Mouse (Mus musculus) hindbrain, embryonic 16.5 days (tissue): ENCODE data around the gene Clpp. TPM values are rescaled to one million over a fixed set of nuclear protein-coding genes. Genes with fewer than 3 reads are reported as not detected.
A peak's percentile ranks its signal among the peaks of the same experiment; 100 is the strongest.

Experiments used
- ATAC-seq: fragments of 200-750 bp; cut with Nextera tagmentation; 2 replicates; pipeline ENCODE4 v1.8.0; 2017; ENCODE audit warnings: moderate TSS enrichment, moderate library complexity
- H3K27ac ChIP-seq: fragments of 300-500 bp; sonication (generic); 2 replicates; pipeline ENCODE4 v1.5.1; 2014; ENCODE audit warnings: low read depth, mild to moderate bottlenecking, control low read depth, low read length, moderate library complexity
- H3K27me3 ChIP-seq: fragments of 300-500 bp; sonication (generic); replicated peaks from 2 replicates; pipeline ENCODE4 v1.6.1; 2014; ENCODE audit warnings: low read length; ENCODE audit not compliant: control insufficient read depth, insufficient read depth
- H3K36me3 ChIP-seq: fragments of 300-500 bp; sonication (generic); 2 replicates; pipeline ENCODE4 v1.6.1; 2014; ENCODE audit warnings: mild to moderate bottlenecking, low read length, moderate library complexity, mixed read lengths; ENCODE audit not compliant: control insufficient read depth, insufficient read depth
- H3K4me1 ChIP-seq: fragments of 300-500 bp; sonication (generic); 2 replicates; pipeline ENCODE4 v1.6.1; 2014; ENCODE audit warnings: low read depth, low read length; ENCODE audit not compliant: control insufficient read depth, insufficient read depth
- H3K4me2 ChIP-seq: fragments of 300-500 bp; sonication (generic); 2 replicates; pipeline ENCODE4 v1.6.1; 2014; ENCODE audit warnings: mild to moderate bottlenecking, low read length, control low read depth, moderate library complexity
- H3K4me3 ChIP-seq: fragments of 300-500 bp; sonication (generic); 2 replicates; pipeline ENCODE4 v1.5.1; 2014; ENCODE audit warnings: mild to moderate bottlenecking, low read length, control low read depth, moderate library complexity
- H3K9ac ChIP-seq: fragments of 300-500 bp; sonication (generic); 2 replicates; pipeline ENCODE4 v1.6.1; 2014; ENCODE audit warnings: low read depth, mild to moderate bottlenecking, control low read depth, low read length, moderate library complexity
- H3K9me3 ChIP-seq: fragments of 300-500 bp; sonication (generic); 2 replicates; pipeline ENCODE4 v1.6.1; 2014; ENCODE audit warnings: mild to moderate bottlenecking, low read length, moderate library complexity; ENCODE audit not compliant: control insufficient read depth
- WGBS: fragments of 180-500 bp; shearing (Covaris S2); extraction: QIAGEN DNeasy Blood & Tissue Kit; methylation state at CpG from one replicate; pipeline ENCODE4 v1.1.7; 2014; 5-methylcytosine and 5-hydroxymethylcytosine counted together
- polyA plus RNA-seq: library from polyadenylated mRNA; unstranded; fragments of >200 nt; fragmentation: Nextera tagmentation; extraction: Ambion mirVana; gene quantifications from 2 replicates; pipeline ENCODE4 v1.2.1, GENCODE M21; 2015

The Clpp gene
- polyA plus RNA-seq = 162 and 168 TPM in 2 replicates

DNA sequence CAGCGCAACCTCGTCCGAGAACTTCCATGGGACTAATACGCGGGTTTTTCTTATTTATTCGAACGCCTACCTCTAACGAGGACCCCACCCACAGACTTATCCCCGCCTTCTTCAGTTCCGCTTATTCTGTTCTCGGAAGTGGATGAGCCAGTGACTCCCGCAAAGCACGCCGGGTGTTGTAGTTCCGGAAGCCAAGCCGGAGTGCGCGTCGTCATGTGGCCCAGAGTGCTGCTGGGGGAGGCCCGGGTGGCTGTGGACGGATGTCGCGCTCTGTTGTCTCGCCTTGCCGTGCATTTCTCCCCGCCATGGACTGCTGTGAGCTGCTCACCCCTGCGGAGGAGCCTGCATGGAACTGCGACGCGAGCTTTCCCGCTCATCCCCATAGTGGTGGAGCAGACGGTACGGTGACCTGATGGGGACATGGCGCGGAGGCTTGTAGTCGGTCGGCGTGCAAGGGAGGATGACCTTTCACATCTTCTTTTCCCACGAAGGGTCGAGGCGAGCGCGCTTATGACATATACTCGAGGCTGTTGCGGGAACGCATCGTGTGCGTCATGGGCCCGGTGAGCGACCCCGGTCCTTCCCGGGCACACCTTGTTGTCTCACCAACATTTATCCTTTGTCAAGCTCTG is at the start of gene Clpp:
Clpp (plus strand) TSS at position 191 of the 632 bp plus-strand sequence.
- WGBS = under 1% methylated on average over 52 of the region's 52 CpGs
- ATAC-seq = peak; percentile 98

DNA sequence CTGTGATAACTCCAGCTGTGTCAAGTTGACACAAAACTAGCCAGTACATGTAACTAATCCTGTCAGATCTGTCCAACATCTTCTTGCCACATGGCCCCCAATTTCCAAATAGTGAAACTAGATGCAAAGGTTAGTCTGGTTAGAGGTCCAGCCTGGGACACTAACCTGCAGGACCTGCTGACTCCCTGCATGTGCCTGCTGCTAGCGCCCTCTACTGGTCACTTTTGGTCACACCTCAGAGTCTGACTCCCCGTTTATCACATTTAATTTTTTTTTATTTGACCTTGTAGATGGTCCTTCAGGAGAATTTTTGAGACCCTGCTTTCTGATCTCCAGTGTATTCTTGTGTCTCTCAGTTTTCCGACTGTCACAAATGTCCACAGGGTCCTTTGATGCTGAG is 39.2 kb upstream of the Clpp start:
- Histone ChIP-seq H3K4me1 (no peaks in the 10 kb centered on the region), H3K9ac (no peak overlapping the region), H3K4me2 (no peak overlapping the region), H3K27me3 (no peaks in the 10 kb centered on the region), H3K27ac (no peak overlapping the region), H3K4me3 (no peak overlapping the region), H3K36me3 (no peaks in the 10 kb centered on the region), H3K9me3 (no peaks in the 10 kb centered on the region)
- no peak for ATAC-seq
- 22% methylated on average over 3 of the region's 3 CpGs for WGBS

More for the DNA sequence above, at the start of gene Clpp:
- H3K9me3 ChIP-seq = no peaks in the 10 kb centered on the region
- H3K4me2 ChIP-seq = peak within 1 kb of the TSS; percentile 56
- peaks cover 22% of the 10 kb centered on the region for H3K36me3 ChIP-seq
- peak within 1 kb of the TSS; percentile 83 for H3K9ac ChIP-seq
- H3K27me3 ChIP-seq = no peaks in the 10 kb centered on the region
- peak within 1 kb of the TSS; percentile 75 for H3K4me3 ChIP-seq
- H3K27ac ChIP-seq = peak within 1 kb of the TSS; percentile 88
- peaks cover 9% of the 10 kb centered on the region for H3K4me1 ChIP-seq

DNA sequence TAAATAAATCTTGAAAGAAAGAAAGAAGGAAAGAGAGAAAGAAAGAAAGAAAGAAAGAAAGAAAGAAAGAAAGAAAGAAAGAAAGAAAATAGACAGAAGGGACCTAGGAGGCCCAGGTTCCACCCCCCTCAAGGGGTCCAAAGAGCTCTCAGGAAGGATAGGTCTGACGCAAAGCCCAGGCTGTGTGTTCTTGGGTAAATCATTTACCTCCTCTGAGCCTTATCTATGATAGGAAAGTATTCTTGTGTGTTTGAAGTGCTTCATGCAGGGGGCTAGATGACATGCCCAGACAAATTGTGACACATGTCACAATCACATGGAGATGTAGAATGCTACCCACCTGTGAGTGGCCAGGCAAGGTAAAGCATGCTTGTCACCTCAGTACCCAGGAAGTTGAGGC is 37.5 kb upstream of the Clpp start:
- Histone ChIP-seq H3K4me2 (no peak overlapping the region), H3K36me3 (no peaks in the 10 kb centered on the region), H3K9me3 (no peaks in the 10 kb centered on the region), H3K27ac (no peak overlapping the region), H3K27me3 (no peaks in the 10 kb centered on the region), H3K9ac (no peak overlapping the region), H3K4me1 (no peaks in the 10 kb centered on the region), H3K4me3 (no peak overlapping the region)
- ATAC-seq = no peak
- WGBS = 80% methylated on average over 1 of the region's 1 CpGs

DNA sequence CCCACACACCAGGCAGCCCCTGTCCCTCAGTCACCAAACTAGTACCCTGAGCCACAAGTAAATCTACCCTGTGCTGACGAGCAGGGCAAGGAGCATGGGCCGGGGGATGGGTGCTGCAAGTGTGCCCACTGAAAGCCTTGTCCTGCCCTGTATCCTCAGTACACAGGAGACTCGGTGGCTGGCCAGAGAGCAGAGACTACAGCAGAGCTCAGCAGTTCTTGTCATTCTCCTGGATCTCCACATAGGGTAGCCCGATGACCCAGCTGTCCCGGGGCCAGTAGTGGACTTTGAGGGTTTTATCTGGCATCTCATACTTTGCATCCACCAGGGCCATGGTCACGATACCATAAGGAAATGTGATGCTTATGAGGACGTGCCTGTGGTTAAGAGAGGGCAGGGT is 35.2 kb upstream of the Clpp start:
- Histone ChIP-seq H3K27me3 (no peaks in the 10 kb centered on the region), H3K27ac (no peak overlapping the region), H3K36me3 (no peaks in the 10 kb centered on the region), H3K4me1 (no peaks in the 10 kb centered on the region), H3K9ac (no peak overlapping the region), H3K9me3 (no peaks in the 10 kb centered on the region), H3K4me2 (no peak overlapping the region), H3K4me3 (no peak overlapping the region)
- whole genome bisulfite sequencing = 90% methylated on average over 7 of the region's 7 CpGs
- ATAC-seq = no peak

DNA sequence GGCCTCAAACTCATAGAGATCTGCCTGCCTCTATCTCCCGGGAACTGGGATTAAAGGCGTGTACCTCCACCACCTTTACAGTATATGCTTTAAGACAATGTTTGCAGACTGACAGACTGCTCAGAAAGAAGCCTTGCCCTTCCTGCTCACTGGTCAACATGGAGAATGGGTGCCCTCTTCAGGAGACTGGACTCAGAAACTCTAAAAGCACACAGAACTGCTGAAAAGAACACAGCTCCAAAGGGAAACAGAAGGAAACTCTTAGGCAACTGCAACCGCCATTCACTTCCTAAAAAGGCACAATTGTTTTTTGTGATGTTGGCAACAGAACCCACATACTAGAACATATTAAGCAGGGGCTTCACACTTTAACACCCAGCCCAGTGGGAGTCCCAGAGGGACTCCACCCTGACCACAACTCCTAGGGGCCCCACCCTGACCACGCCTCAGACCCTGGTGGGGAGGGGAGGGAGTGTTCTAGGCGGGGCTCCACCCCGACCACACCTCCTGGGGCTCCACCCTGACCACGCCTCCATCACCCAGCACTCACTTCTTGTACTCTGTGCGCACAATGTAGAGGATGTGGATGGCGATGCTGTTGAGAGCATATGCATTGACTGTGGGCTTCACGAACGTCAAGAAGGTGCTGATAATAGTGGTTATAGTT is 32.2 kb upstream of the Clpp start:
- WGBS = 35% methylated on average over 11 of the region's 11 CpGs
- no peak for ATAC-seq
- no peaks in the 10 kb centered on the region for H3K4me1 ChIP-seq
- H3K27ac ChIP-seq = no peak overlapping the region
- H3K9ac ChIP-seq = no peak overlapping the region
- H3K4me2 ChIP-seq = no peak overlapping the region
- no peaks in the 10 kb centered on the region for H3K27me3 ChIP-seq
- H3K36me3 ChIP-seq = no peaks in the 10 kb centered on the region
- H3K4me3 ChIP-seq = no peak overlapping the region
- H3K9me3 ChIP-seq = no peaks in the 10 kb centered on the region

DNA sequence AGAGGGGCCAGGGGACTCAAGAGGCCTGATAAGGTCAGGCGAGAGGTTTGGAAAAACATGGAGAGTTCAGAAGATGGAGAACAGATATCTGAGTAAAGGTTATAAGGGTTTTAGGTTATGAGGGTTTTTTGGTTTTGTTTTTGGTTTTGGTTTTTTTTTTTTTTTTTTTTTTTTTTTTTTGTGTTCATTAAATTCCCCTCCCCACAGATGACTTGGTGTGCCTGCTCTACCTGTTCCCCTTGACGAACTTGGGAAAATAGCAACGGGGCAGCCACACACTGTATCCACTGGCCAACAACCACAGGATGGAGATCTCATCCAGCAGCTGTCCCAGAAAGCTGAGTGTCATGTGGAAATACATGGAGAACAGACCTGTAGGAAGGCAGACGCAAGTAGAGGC is 31.4 kb upstream of the Clpp start:
- H3K4me2 ChIP-seq = no peak overlapping the region
- no peaks in the 10 kb centered on the region for H3K4me1 ChIP-seq
- ATAC-seq = no peak
- H3K9me3 ChIP-seq = no peaks in the 10 kb centered on the region
- no peaks in the 10 kb centered on the region for H3K36me3 ChIP-seq
- H3K9ac ChIP-seq = no peak overlapping the region
- H3K4me3 ChIP-seq = no peak overlapping the region
- 89% methylated on average over 4 of the region's 4 CpGs for WGBS
- no peaks in the 10 kb centered on the region for H3K27me3 ChIP-seq
- H3K27ac ChIP-seq = no peak overlapping the region

DNA sequence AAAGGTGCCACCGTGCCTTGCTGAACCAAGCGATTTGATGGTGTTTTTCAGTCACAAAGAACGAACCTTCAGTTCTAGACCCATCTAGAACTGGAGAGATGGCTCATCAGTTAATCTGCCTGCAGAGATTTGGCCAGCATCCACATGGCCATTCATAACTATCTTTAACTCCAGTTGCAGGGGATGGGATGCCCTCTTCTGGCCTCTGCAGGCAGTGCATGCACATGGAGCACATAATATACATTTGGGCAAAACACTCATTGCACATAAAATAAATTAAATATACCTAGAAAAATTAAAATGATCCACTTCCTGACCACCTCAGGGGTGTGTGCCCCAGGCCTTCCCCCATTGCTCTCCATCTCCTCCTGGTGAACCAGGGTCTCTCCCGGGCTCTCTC is 28.2 kb upstream of the Clpp start:
- Histone ChIP-seq H3K4me1 (no peaks in the 10 kb centered on the region), H3K27ac (no peak overlapping the region), H3K9me3 (no peaks in the 10 kb centered on the region), H3K4me2 (no peak overlapping the region), H3K9ac (no peak overlapping the region), H3K4me3 (no peak overlapping the region), H3K27me3 (no peaks in the 10 kb centered on the region), H3K36me3 (no peaks in the 10 kb centered on the region)
- WGBS = 91% methylated on average over 4 of the region's 4 CpGs
- no peak for ATAC-seq

DNA sequence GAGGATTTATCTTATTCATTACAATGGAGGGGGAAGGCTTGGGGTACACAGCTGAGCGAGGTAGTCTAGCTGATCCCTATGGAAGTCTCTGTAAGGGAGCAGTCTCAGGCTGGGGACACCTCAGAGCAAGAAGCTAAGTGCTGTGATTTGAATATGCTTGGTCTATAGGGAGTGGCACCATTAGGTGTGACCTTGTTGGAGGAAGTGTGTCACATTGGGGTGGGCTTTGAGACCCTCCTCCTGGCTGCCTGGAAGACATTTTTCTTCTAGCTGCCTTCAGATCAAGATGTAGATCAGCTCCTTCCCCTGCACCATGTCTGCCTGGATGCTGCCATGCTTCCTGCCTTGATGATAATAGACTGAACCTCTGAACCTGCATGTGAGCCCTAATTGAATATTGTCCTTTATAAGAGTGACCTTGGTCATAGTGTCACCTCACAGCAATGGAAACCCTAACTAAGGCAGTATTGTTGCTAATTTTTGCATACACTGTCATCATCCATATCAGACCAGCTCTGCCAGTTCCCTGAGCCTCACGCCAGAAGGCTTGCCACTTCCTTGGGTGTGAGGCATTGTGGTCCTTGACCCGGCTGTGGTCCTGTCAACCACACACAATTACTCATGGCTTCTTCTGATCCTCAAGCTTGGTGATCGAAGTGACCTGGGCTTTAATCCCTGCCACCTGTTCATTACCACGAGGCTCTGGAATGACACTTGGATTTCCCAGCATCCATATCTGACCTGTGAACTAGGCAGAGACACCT is 27.3 kb upstream of the Clpp start:
- no peaks in the 10 kb centered on the region for H3K4me1 ChIP-seq
- H3K36me3 ChIP-seq = no peaks in the 10 kb centered on the region
- no peak overlapping the region for H3K27ac ChIP-seq
- ATAC-seq = no peak
- H3K4me3 ChIP-seq = no peak overlapping the region
- H3K4me2 ChIP-seq = no peak overlapping the region
- H3K27me3 ChIP-seq = no peaks in the 10 kb centered on the region
- H3K9me3 ChIP-seq = no peaks in the 10 kb centered on the region
- 79% methylated on average over 5 of the region's 5 CpGs for WGBS
- no peak overlapping the region for H3K9ac ChIP-seq

DNA sequence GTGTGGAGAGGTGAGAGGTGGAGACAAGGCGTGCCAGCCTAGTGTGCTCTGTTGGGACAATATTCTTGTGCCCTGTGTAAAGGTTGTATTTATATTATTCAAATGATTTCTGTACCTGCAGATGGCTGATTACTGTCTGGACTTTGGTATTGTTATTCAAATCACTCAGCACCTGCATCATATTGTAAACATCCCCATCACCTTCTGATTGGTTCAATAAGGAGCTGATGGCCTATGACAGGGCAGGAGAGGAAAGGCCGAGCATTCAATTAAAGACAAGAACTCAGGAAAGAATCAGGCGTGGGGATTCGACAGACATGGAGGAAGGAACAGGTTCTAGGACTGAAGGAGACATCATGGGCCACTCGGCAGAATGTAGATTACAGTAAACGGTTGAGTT is 26.5 kb upstream of the Clpp start:
- H3K4me2 ChIP-seq = no peak overlapping the region
- no peaks in the 10 kb centered on the region for H3K4me1 ChIP-seq
- no peaks in the 10 kb centered on the region for H3K9me3 ChIP-seq
- H3K36me3 ChIP-seq = no peaks in the 10 kb centered on the region
- ATAC-seq = no peak
- no peaks in the 10 kb centered on the region for H3K27me3 ChIP-seq
- WGBS = 83% methylated on average over 6 of the region's 6 CpGs
- no peak overlapping the region for H3K4me3 ChIP-seq
- no peak overlapping the region for H3K27ac ChIP-seq
- no peak overlapping the region for H3K9ac ChIP-seq
